Mouse (Mus musculus) neural tube, embryonic 12.5 days (tissue): Measurements from ENCODE around the gene Nxf3. TPM values are rescaled to one million over a fixed set of nuclear protein-coding genes. Genes with fewer than 3 reads are reported as not detected.
A peak's percentile ranks its signal among the peaks of the same experiment; 100 is the strongest.
"Not testable (repeated sequence)": the region's sequence is repeated elsewhere in the genome, so short reads cannot be mapped to it uniquely, and the experiment has no call there.

Experiments used
- ATAC-seq: fragments of 200-750 bp; cut with Nextera tagmentation; 2 replicates; pipeline ENCODE4 v1.8.0; 2017; ENCODE audit warnings: low read depth, mild to moderate bottlenecking, moderate TSS enrichment, moderate library complexity; ENCODE audit not compliant: low FRiP score
- H3K27ac ChIP-seq: fragments of 300-500 bp; sonication (generic); 2 replicates; pipeline ENCODE4 v1.5.1; 2016
- H3K27me3 ChIP-seq: fragments of 300-500 bp; sonication (generic); replicated peaks from 2 replicates; pipeline ENCODE4 v1.6.1; 2016; ENCODE audit warnings: mild to moderate bottlenecking
- H3K36me3 ChIP-seq: fragments of 300-500 bp; sonication (generic); 2 replicates; pipeline ENCODE4 v1.6.1; 2016; ENCODE audit warnings: mild to moderate bottlenecking
- H3K4me1 ChIP-seq: fragments of 300-500 bp; sonication (generic); 2 replicates; pipeline ENCODE4 v1.6.1; 2016
- H3K4me2 ChIP-seq: fragments of 300-500 bp; sonication (generic); replicated peaks from 2 replicates; pipeline ENCODE4 v1.6.1; 2016; ENCODE audit warnings: mild to moderate bottlenecking
- H3K4me3 ChIP-seq: fragments of 300-500 bp; sonication (generic); 2 replicates; pipeline ENCODE4 v1.5.1; 2016
- H3K9ac ChIP-seq: fragments of 300-500 bp; sonication (generic); 2 replicates; pipeline ENCODE4 v1.6.1; 2016; ENCODE audit warnings: mild to moderate bottlenecking
- H3K9me3 ChIP-seq: fragments of 300-500 bp; sonication (generic); 2 replicates; pipeline ENCODE4 v1.6.1; 2016; ENCODE audit warnings: mild to moderate bottlenecking
- WGBS: fragments of 180-500 bp; shearing (Covaris S2); methylation state at CpG from one replicate; pipeline ENCODE4 v1.1.7; 2016; 5-methylcytosine and 5-hydroxymethylcytosine counted together
- polyA plus RNA-seq: library from polyadenylated mRNA; unstranded; fragments of >200 nt; fragmentation: Nextera tagmentation; extraction: Ambion mirVana; gene quantifications from 2 replicates; pipeline ENCODE4 v1.2.1, GENCODE M21; 2016

Gene Nxf3
- not detected in 2 replicates for polyA plus RNA-seq

DNA sequence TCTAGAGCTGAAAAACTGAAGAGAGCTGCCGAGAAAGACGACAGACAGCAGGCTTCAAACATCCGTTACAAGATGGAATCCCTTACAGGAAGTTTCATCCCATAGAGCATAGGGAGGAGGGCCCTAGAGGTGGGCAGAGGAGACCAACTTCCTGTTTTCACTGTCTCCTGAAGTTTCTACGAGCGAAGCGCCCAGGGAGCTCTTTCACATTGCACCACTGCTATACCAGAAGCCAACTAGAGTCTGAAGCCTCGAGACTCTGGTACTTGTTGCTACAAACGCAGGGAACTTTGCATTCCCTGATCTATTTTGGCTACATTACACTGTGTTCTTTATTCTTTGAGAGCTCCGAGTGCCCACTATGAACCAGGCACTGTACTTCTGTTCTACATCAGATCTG lies at the start of gene Nxf3:
Gene Nxf3 (minus strand): TSS at position 101 of the 400 bp plus-strand sequence.
- no peak within 1 kb of the TSS for H3K27ac ChIP-seq
- H3K4me1 ChIP-seq, result no peaks in the 10 kb centered on the region
- ATAC-seq, result no peak
- H3K9me3 ChIP-seq, result no peaks in the 10 kb centered on the region
- no peak within 1 kb of the TSS for H3K9ac ChIP-seq
- no peaks in the 10 kb centered on the region for H3K27me3 ChIP-seq
- WGBS, result 85% methylated on average over 9 of the region's 9 CpGs
- no peak within 1 kb of the TSS for H3K4me3 ChIP-seq
- no peaks in the 10 kb centered on the region for H3K36me3 ChIP-seq
- no peak within 1 kb of the TSS for H3K4me2 ChIP-seq

DNA sequence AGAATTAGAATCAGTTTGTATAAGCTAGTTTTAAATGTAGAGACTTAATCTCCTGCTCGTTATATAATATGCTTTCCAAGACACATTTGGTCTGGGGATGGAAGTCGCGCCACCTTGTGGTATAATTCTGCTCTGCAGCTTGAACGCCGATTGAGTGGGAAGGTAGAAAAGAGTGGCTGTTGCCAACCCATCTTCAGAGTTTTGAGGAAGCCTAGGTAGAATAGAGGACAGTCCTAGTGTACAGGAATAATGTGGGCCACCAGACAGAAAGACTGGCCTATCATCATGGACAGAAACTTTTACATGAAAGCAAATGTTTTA lies 42.6 kb upstream of the Nxf3 start:
- ATAC-seq, result no peak
- Histone ChIP-seq H3K4me2 (no peak overlapping the region), H3K27me3 (no peaks in the 10 kb centered on the region), H3K4me3 (no peak overlapping the region), H3K4me1 (no peaks in the 10 kb centered on the region), H3K9ac (no peak overlapping the region), H3K9me3 (no peaks in the 10 kb centered on the region), H3K27ac (no peak overlapping the region), H3K36me3 (no peaks in the 10 kb centered on the region)
- WGBS, result 18% methylated on average over 5 of the region's 5 CpGs

DNA sequence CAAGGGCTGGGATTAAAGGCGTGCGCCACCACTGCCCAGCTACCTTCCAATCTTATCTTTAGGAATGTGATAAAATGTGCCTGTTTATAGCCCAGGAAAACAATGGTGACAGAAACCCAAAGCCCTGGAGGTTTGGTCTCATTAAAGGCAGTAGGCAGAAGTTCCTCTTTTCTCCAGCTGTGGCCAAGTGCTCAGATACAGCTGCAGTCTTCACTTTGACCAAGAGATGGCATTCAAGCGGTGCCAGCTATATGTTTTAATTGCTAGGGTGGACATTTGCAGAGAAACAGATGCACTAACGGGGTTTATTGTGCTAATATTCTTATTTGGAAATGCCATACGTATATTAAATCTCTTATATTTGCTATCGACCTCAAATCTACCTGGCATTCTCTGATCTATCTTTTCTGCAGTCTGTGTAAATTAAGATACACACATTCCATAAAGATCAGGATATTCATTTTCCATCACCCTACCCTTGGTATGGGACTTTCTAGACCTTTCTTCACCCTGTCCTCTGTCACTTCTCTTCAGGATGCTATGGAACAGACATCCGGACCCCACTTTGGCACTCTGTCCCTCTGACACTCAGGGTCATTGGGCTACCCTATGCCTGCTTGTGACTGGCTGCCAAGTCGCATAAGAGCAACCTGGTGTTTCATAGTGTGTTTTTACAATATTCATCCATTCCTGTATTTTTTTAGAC lies 42.1 kb upstream of the Nxf3 start:
- no peaks in the 10 kb centered on the region for H3K4me1 ChIP-seq
- H3K9me3 ChIP-seq, result no peaks in the 10 kb centered on the region
- no peak for ATAC-seq
- H3K27me3 ChIP-seq, result no peaks in the 10 kb centered on the region
- no peak overlapping the region for H3K27ac ChIP-seq
- H3K9ac ChIP-seq, result no peak overlapping the region
- no peak overlapping the region for H3K4me2 ChIP-seq
- no peaks in the 10 kb centered on the region for H3K36me3 ChIP-seq
- no peak overlapping the region for H3K4me3 ChIP-seq
- WGBS, result 66% methylated on average over 8 of the region's 8 CpGs

DNA sequence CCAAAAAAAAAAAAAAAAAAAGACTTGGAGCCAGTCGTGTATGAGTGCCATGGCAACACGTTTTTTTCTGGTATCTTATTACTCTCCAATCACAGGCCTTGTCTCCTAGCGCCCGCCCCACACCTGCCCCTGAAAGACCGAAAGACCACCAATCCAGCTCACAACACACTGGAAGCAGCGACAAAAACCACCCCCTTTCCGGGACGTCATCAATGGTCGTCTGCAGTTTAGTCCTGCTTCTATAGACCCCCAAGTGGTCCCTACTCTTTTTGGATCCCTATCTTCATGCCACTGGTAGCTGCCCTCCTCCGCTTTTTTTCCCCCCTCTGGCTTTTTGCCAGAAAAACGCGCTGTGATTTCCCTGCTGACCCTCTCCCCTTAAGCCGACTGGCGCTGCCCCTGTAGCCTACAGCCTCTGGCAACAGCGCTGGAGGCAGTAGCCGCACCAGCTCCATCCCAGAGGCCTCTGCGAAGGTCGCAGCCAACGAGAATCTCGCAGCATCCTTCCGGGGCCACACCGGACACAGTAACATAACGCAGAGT lies 30.4 kb upstream of the Nxf3 start:
- ATAC-seq, result peak; percentile 99
- Histone ChIP-seq H3K4me3 (peak overlapping the region; percentile 37), H3K4me1 (no peaks in the 10 kb centered on the region), H3K9me3 (no peaks in the 10 kb centered on the region), H3K27ac (peak overlapping the region; percentile 37; the same call in 1 of the 2 replicates), H3K9ac (no peak overlapping the region), H3K36me3 (no peaks in the 10 kb centered on the region), H3K27me3 (no peaks in the 10 kb centered on the region), H3K4me2 (peak overlapping the region; percentile 55)
- WGBS, result 19% methylated on average over 23 of the region's 23 CpGs

DNA sequence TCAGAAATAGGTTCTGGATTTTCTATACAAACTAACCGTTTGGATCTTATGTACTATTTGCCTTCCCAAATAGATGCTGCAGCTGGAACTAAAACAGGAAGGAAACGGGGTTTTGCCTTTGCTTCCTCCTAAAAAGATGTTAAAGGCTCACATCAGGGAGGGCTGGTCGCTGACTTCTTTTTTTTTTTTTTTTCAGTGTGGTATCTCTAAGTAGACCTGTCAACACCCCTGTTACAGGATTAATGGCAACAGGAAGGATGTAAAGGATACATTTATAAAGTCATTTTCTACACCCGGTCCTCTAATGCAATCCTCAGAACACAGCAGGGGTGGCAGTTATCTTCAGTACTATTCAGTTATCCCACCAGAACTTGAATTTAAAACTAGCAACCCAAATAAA lies 30.0 kb upstream of the Nxf3 start:
- H3K4me3 ChIP-seq, result no peak overlapping the region
- H3K4me2 ChIP-seq, result peak overlapping the region; percentile 55
- no peaks in the 10 kb centered on the region for H3K27me3 ChIP-seq
- H3K27ac ChIP-seq, result no peak overlapping the region
- no peak overlapping the region for H3K9ac ChIP-seq
- no peaks in the 10 kb centered on the region for H3K9me3 ChIP-seq
- 38% methylated on average over 4 of the region's 4 CpGs for WGBS
- ATAC-seq, result 0 out of 2 replicates have a peak, but pooled peaks have one; percentile 1
- no peaks in the 10 kb centered on the region for H3K4me1 ChIP-seq
- no peaks in the 10 kb centered on the region for H3K36me3 ChIP-seq

DNA sequence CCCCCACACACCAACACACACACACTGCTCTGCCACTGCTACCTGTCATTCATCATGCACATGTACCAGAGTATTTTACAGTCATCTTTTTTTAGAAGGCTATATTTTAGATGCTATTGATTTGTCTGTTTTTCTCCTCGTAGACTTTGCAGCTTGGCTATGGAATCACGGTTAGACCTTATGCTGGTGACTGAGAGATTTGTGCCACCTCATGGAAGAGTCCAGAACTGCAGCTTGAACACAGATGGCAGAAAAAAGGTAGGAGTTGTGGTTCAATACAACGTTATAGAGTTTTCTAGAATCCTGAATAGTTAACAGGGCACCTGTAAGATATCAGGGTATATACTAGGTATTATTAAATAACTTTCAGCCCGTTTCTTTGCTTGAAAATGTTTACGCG lies 22.9 kb upstream of the Nxf3 start:
- H3K27ac ChIP-seq, result no peak overlapping the region
- H3K9ac ChIP-seq, result no peak overlapping the region
- H3K9me3 ChIP-seq, result no peaks in the 10 kb centered on the region
- no peaks in the 10 kb centered on the region for H3K36me3 ChIP-seq
- H3K4me3 ChIP-seq, result no peak overlapping the region
- H3K4me1 ChIP-seq, result no peaks in the 10 kb centered on the region
- no peaks in the 10 kb centered on the region for H3K27me3 ChIP-seq
- 44% methylated on average over 6 of the region's 6 CpGs for WGBS
- 0 out of 2 replicates have a peak, but pooled peaks have one; percentile 44 for ATAC-seq
- H3K4me2 ChIP-seq, result no peak overlapping the region

DNA sequence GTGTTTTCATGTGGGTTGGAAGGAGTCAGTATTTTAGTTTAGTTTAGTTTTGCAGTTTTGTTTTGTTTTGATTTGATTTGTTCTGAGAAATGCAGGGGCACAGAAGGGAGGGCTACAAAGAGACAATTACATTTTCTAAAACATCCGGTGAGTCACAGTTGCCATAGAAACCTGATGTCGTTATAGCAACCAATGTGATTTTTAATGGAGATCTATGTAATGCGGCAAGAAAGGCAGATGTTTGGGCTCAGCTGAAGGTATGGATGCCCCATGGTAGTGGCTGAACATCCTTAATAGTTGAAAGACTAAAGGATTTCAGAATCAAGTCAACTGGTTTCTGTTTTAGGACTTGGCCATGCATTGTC lies 19.7 kb upstream of the Nxf3 start:
- no peak for ATAC-seq

DNA sequence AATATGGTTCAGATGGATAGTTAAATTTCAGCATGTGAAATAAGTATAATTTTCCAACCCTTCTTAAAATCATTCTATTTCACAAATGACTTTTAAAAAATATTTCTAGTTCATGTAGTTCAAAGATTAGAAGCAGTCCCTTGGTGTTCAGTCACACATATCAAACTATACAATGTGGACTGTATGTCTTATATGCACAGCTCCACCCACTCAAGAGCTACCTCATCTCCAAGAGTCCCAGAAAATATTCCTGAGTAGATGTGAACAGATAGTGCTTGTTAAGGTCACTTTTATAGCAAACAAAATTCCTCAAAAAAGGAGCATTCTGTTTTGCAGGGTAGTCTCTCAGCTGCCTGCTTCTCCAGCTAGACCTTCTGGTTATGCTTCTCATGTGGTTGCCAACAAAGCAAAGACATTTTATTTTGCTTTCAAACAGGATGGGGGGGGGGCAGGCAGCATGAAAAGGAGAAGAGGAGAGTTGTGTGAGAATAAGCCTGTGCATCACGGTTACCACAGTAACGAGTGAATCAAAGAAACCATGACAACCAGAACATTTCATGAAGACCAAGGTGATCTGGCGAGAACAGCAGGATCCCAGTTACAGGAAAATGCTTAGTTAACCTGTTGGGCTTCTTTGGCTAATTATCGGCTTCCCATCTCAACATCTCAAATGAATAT lies 19.1 kb upstream of the Nxf3 start:
- Histone ChIP-seq H3K4me3 (no peak overlapping the region), H3K27ac (no peak overlapping the region), H3K36me3 (no peaks in the 10 kb centered on the region), H3K4me2 (no peak overlapping the region), H3K4me1 (no peaks in the 10 kb centered on the region), H3K9me3 (no peaks in the 10 kb centered on the region), H3K27me3 (no peaks in the 10 kb centered on the region), H3K9ac (no peak overlapping the region)
- 44% methylated on average over 4 of the region's 4 CpGs for WGBS
- ATAC-seq, result no peak

More for the DNA sequence above, 19.7 kb upstream of the Nxf3 start:
- 55% methylated on average over 3 of the region's 3 CpGs for WGBS
- no peaks in the 10 kb centered on the region for H3K36me3 ChIP-seq
- no peak overlapping the region for H3K9ac ChIP-seq
- H3K4me2 ChIP-seq, result no peak overlapping the region
- H3K9me3 ChIP-seq, result no peaks in the 10 kb centered on the region
- no peak overlapping the region for H3K27ac ChIP-seq
- H3K27me3 ChIP-seq, result no peaks in the 10 kb centered on the region
- H3K4me1 ChIP-seq, result no peaks in the 10 kb centered on the region
- H3K4me3 ChIP-seq, result no peak overlapping the region

DNA sequence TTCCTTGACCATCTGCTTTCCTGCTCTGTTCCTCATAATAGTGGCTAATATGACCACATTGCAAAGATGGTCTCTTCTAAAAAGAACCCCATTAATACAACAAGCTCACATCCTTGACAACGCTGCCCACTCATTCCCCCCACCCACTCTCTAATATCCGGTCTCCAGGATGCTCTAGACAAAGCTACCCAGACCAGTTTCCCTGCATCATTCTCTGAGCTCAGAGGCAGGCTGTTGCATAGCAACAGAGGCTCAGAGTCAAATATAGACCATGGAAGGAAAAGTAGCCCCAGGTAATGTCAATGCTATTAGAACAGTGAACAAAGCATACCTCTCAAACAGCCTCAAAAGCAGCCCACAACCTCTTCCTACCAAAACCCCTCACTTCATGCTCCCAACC lies 9.4 kb upstream of the Nxf3 start:
- no peaks in the 10 kb centered on the region for H3K27me3 ChIP-seq
- H3K9me3 ChIP-seq, result no peaks in the 10 kb centered on the region
- no peak overlapping the region for H3K4me3 ChIP-seq
- WGBS, result 50% methylated on average over 2 of the region's 2 CpGs
- H3K27ac ChIP-seq, result no peak overlapping the region
- H3K4me1 ChIP-seq, result no peaks in the 10 kb centered on the region
- no peak overlapping the region for H3K4me2 ChIP-seq
- no peak for ATAC-seq
- no peak overlapping the region for H3K9ac ChIP-seq
- no peaks in the 10 kb centered on the region for H3K36me3 ChIP-seq

DNA sequence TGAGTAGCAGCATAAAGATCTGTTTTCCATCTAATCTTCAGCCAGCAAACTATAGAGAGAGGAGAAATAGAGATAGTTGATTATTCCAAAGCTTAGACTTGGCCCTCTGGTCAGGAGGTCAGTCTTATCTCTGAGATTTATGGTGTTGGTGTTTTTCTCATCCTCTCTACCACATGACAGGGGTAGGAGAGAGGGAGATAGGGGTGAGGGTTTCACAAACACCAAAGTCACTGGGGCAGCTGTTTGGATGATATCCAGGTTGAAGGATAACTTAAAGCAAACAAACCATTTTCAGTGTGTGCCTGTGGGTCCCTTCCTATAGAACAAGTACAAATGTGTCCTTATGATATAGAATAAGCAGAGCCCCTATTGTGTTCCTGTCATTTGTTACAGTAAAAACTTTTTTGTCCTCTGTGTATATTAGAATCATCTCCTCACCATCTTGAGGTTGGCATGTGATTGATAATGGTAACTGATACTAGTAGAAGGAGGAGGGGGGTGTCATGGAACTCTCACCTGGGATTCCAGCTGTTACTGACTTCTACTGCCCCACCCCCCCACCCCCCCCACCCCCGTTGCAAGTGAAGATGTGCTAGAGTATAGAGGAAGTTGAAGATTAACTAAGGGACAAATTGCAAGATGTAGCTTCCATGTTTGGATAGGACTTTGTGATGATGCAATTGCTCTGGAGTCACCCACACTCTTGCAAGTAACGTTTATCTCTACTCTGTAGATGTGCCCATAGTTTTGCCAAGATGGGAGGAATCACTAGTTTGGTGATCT lies 7.6 kb upstream of the Nxf3 start:
- ATAC-seq, result no peak
- no peaks in the 10 kb centered on the region for H3K27me3 ChIP-seq
- H3K4me1 ChIP-seq, result no peaks in the 10 kb centered on the region
- no peak overlapping the region for H3K9ac ChIP-seq
- no peak overlapping the region for H3K27ac ChIP-seq
- H3K9me3 ChIP-seq, result no peaks in the 10 kb centered on the region
- no peak overlapping the region for H3K4me3 ChIP-seq
- H3K4me2 ChIP-seq, result no peak overlapping the region
- WGBS, result 46% methylated on average over 2 of the region's 2 CpGs
- no peaks in the 10 kb centered on the region for H3K36me3 ChIP-seq

DNA sequence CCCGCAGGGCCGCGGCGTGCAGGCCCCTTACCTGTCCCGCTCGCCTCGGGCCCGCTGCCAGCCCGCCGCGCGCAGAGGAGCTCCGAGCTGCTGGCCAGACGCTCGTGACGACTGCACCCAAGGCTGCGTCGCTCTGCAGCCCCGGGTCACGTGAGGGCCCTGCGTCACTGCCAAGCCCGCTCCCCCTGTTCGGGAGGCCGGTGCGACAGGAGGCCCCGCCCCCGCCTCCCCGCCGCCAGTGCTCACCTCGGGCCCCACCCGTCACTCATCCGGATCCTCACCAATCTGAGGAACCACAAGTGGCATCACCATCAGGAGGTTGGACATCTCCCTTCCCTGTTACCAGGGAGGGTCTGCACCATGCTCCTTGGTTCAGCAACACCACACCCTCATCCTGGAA lies 17.0 kb downstream of the Nxf3 start, which contains the start of gene Bex2:
Gene Bex2 (minus strand): TSS at position 217 of the 400 bp plus-strand sequence.
- H3K4me2 ChIP-seq, result peak within 1 kb of the TSS; percentile 50
- not testable (repeated sequence) for H3K9me3 ChIP-seq
- WGBS, result 8% methylated on average over 10 of the region's 32 CpGs

More for the DNA sequence above, 17.0 kb downstream of the Nxf3 start, which contains the start of gene Bex2:
- ATAC-seq, result peak; percentile 98
- not testable (repeated sequence) for H3K36me3 ChIP-seq, H3K4me1 ChIP-seq, H3K27me3 ChIP-seq
- Histone ChIP-seq H3K9ac (peak within 1 kb of the TSS; percentile 54), H3K4me3 (peak within 1 kb of the TSS; percentile 41), H3K27ac (0 out of 2 replicates have a peak within 1 kb of the TSS, but pooled peaks have one; percentile 26)
